Mouse (Mus musculus) liver, embryonic 12.5 days (tissue): ENCODE measurements around the gene Chst11. TPM values are rescaled to one million over a fixed set of nuclear protein-coding genes. Genes with fewer than 3 reads are reported as not detected.

Source experiments
- ATAC-seq: fragments of 200-750 bp; cut with Nextera tagmentation; 2 replicates; pipeline ENCODE4 v1.8.0; 2017; ENCODE audit warnings: moderate number of reproducible peaks, mild to moderate bottlenecking, moderate library complexity
- H3K27ac ChIP-seq: fragments of 300-500 bp; sonication (generic); 2 replicates; pipeline ENCODE4 v1.5.1; 2016; ENCODE audit warnings: mild to moderate bottlenecking
- H3K27me3 ChIP-seq: fragments of 300-500 bp; sonication (generic); replicated peaks from 2 replicates; pipeline ENCODE4 v1.6.1; 2016; ENCODE audit warnings: mild to moderate bottlenecking, moderate library complexity
- H3K36me3 ChIP-seq: fragments of 300-500 bp; sonication (generic); 2 replicates; pipeline ENCODE4 v1.6.1; 2016; ENCODE audit warnings: mild to moderate bottlenecking, moderate library complexity
- H3K4me1 ChIP-seq: fragments of 300-500 bp; sonication (generic); 2 replicates; pipeline ENCODE4 v1.6.1; 2016
- H3K4me2 ChIP-seq: fragments of 300-500 bp; sonication (generic); 2 replicates; pipeline ENCODE4 v1.6.1; 2016; ENCODE audit warnings: mild to moderate bottlenecking, moderate library complexity
- H3K4me3 ChIP-seq: fragments of 300-500 bp; sonication (generic); 2 replicates; pipeline ENCODE4 v1.5.1; 2016; ENCODE audit warnings: mild to moderate bottlenecking, moderate library complexity
- H3K9ac ChIP-seq: fragments of 300-500 bp; sonication (generic); 2 replicates; pipeline ENCODE4 v1.6.1; 2016; ENCODE audit warnings: mild to moderate bottlenecking, moderate library complexity
- H3K9me3 ChIP-seq: fragments of 300-500 bp; sonication (generic); replicated peaks from 2 replicates; pipeline ENCODE4 v1.6.1; 2016; ENCODE audit warnings: mild to moderate bottlenecking, moderate library complexity
- WGBS: fragments of 180-500 bp; shearing (Covaris S2); methylation state at CpG from one replicate; pipeline ENCODE4 v1.1.7; 2016; ENCODE audit not compliant: insufficient replicate concordance; 5-methylcytosine and 5-hydroxymethylcytosine counted together
- polyA plus RNA-seq: library from polyadenylated mRNA; unstranded; fragments of >200 nt; fragmentation: Nextera tagmentation; extraction: Ambion mirVana; gene quantifications from 2 replicates; pipeline ENCODE4 v1.2.1, GENCODE M21; 2016

Gene Chst11
- polyA plus RNA-seq, 1 experiment from 2014 or later: 1.9 TPM

- Histone ChIP-seq H3K4me3 (no peak overlapping the region), H3K9ac (no peak overlapping the region), H3K9me3 (no peaks in the 10 kb centered on the region), H3K4me2 (no peak overlapping the region), H3K27ac (no peak overlapping the region), H3K4me1 (peaks cover 54% of the 10 kb centered on the region), H3K36me3 (peaks cover 21% of the 10 kb centered on the region), H3K27me3 (no peaks in the 10 kb centered on the region)
- no peak for ATAC-seq
- 79% methylated on average over 5 of the region's 5 CpGs for WGBS
Observed at GRCm38 (mm10) chr10:83064796-83065195, 79.5 kb downstream of the Chst11 start.

GRCm38 (mm10) chr10:83066159-83066558, 80.9 kb downstream of the Chst11 start:
- H3K36me3 ChIP-seq: peaks cover 17% of the 10 kb centered on the region
- 70% methylated on average over 6 of the region's 6 CpGs for WGBS
- no peak overlapping the region for H3K4me3 ChIP-seq
- H3K4me2 ChIP-seq: no peak overlapping the region
- peaks cover 45% of the 10 kb centered on the region for H3K4me1 ChIP-seq
- H3K27me3 ChIP-seq: no peaks in the 10 kb centered on the region
- no peak for ATAC-seq
- H3K27ac ChIP-seq: no peak overlapping the region
- H3K9me3 ChIP-seq: no peaks in the 10 kb centered on the region
- H3K9ac ChIP-seq: no peak overlapping the region

GRCm38 (mm10) chr10:83067305-83067704, 82.0 kb downstream of the Chst11 start:
- H3K9ac ChIP-seq: no peak overlapping the region
- peaks cover 6% of the 10 kb centered on the region; the same call in 1 of the 2 replicates for H3K36me3 ChIP-seq
- no peaks in the 10 kb centered on the region for H3K9me3 ChIP-seq
- WGBS: 48% methylated on average over 4 of the region's 4 CpGs
- no peaks in the 10 kb centered on the region for H3K27me3 ChIP-seq
- ATAC-seq: no peak
- no peak overlapping the region for H3K4me3 ChIP-seq
- no peak overlapping the region for H3K27ac ChIP-seq
- no peak overlapping the region for H3K4me2 ChIP-seq
- peaks cover 52% of the 10 kb centered on the region for H3K4me1 ChIP-seq

GRCm38 (mm10) chr10:83068466-83068865, 83.2 kb downstream of the Chst11 start:
- Histone ChIP-seq H3K4me3 (no peak overlapping the region), H3K36me3 (peaks cover 7% of the 10 kb centered on the region; the same call in 1 of the 2 replicates), H3K27ac (no peak overlapping the region), H3K9me3 (no peaks in the 10 kb centered on the region), H3K4me2 (no peak overlapping the region), H3K27me3 (no peaks in the 10 kb centered on the region), H3K4me1 (peaks cover 64% of the 10 kb centered on the region), H3K9ac (no peak overlapping the region)
- 84% methylated on average over 8 of the region's 8 CpGs for WGBS
- no peak for ATAC-seq

- no peak overlapping the region for H3K4me3 ChIP-seq
- no peaks in the 10 kb centered on the region for H3K27me3 ChIP-seq
- H3K36me3 ChIP-seq: peaks cover 4% of the 10 kb centered on the region; the same call in 1 of the 2 replicates
- no peak overlapping the region for H3K27ac ChIP-seq
- WGBS: 63% methylated on average over 5 of the region's 5 CpGs
- H3K9me3 ChIP-seq: no peaks in the 10 kb centered on the region
- no peak overlapping the region for H3K9ac ChIP-seq
- peaks cover 69% of the 10 kb centered on the region for H3K4me1 ChIP-seq
- ATAC-seq: no peak
- no peak overlapping the region for H3K4me2 ChIP-seq
Observed at GRCm38 (mm10) chr10:83069791-83070190, 84.5 kb downstream of the Chst11 start.

GRCm38 (mm10) chr10:83071785-83072580, 86.7 kb downstream of the Chst11 start:
- peaks cover 4% of the 10 kb centered on the region; the same call in 1 of the 2 replicates for H3K36me3 ChIP-seq
- peak overlapping the region; percentile 41; the same call in 1 of the 2 replicates for H3K27ac ChIP-seq
- peaks cover 56% of the 10 kb centered on the region for H3K4me1 ChIP-seq
- WGBS: 63% methylated on average over 19 of the region's 19 CpGs
- H3K4me2 ChIP-seq: no peak overlapping the region
- H3K9ac ChIP-seq: no peak overlapping the region
- no peaks in the 10 kb centered on the region for H3K27me3 ChIP-seq
- H3K4me3 ChIP-seq: no peak overlapping the region
- H3K9me3 ChIP-seq: no peaks in the 10 kb centered on the region
- ATAC-seq: peak; percentile 22; the same call in 1 of the 2 replicates

GRCm38 (mm10) chr10:83073119-83073518, 87.8 kb downstream of the Chst11 start:
- H3K27ac ChIP-seq: peak overlapping the region; percentile 42; the same call in 1 of the 2 replicates
- peaks cover 56% of the 10 kb centered on the region for H3K4me1 ChIP-seq
- no peak overlapping the region for H3K9ac ChIP-seq
- WGBS: 53% methylated on average over 7 of the region's 7 CpGs
- no peaks in the 10 kb centered on the region for H3K9me3 ChIP-seq
- no peaks in the 10 kb centered on the region for H3K27me3 ChIP-seq
- H3K4me2 ChIP-seq: no peak overlapping the region
- H3K4me3 ChIP-seq: no peak overlapping the region
- ATAC-seq: peak; percentile 75
- H3K36me3 ChIP-seq: peaks cover 4% of the 10 kb centered on the region; the same call in 1 of the 2 replicates

GRCm38 (mm10) chr10:83076816-83077215, 91.5 kb downstream of the Chst11 start:
- Histone ChIP-seq H3K4me1 (peaks cover 66% of the 10 kb centered on the region), H3K4me3 (no peak overlapping the region), H3K9ac (no peak overlapping the region), H3K27me3 (no peaks in the 10 kb centered on the region), H3K36me3 (peaks cover 4% of the 10 kb centered on the region; the same call in 1 of the 2 replicates), H3K9me3 (no peaks in the 10 kb centered on the region), H3K27ac (no peak overlapping the region), H3K4me2 (no peak overlapping the region)
- no peak for ATAC-seq
- WGBS: 84% methylated on average over 7 of the region's 7 CpGs

GRCm38 (mm10) chr10:83078723-83079122, 93.4 kb downstream of the Chst11 start:
- Histone ChIP-seq H3K4me3 (no peak overlapping the region), H3K4me2 (no peak overlapping the region)

GRCm38 (mm10) chr10:83079755-83080154, 94.5 kb downstream of the Chst11 start:
- no peaks in the 10 kb centered on the region for H3K27me3 ChIP-seq
- peaks cover 72% of the 10 kb centered on the region for H3K4me1 ChIP-seq
- H3K27ac ChIP-seq: peak overlapping the region; percentile 75
- WGBS: 51% methylated on average over 13 of the region's 13 CpGs
- H3K36me3 ChIP-seq: no peaks in the 10 kb centered on the region
- no peaks in the 10 kb centered on the region for H3K9me3 ChIP-seq
- peak; percentile 3; the same call in 1 of the 2 replicates for ATAC-seq
- H3K9ac ChIP-seq: peak overlapping the region; percentile 35
- H3K4me2 ChIP-seq: peak overlapping the region; percentile 54
- H3K4me3 ChIP-seq: no peak overlapping the region

More at GRCm38 (mm10) chr10:83078723-83079122, 93.4 kb downstream of the Chst11 start:
- H3K36me3 ChIP-seq: no peaks in the 10 kb centered on the region
- peaks cover 66% of the 10 kb centered on the region for H3K4me1 ChIP-seq
- no peaks in the 10 kb centered on the region for H3K27me3 ChIP-seq
- H3K9ac ChIP-seq: no peak overlapping the region
- no peak for ATAC-seq
- no peak overlapping the region for H3K27ac ChIP-seq
- no peaks in the 10 kb centered on the region for H3K9me3 ChIP-seq
- WGBS: 59% methylated on average over 8 of the region's 8 CpGs

GRCm38 (mm10) chr10:83080275-83080741, 95.0 kb downstream of the Chst11 start:
- H3K27me3 ChIP-seq: no peaks in the 10 kb centered on the region
- 17% methylated on average over 12 of the region's 12 CpGs for WGBS
- peak; percentile 89 for ATAC-seq
- peak overlapping the region; percentile 35; the same call in 1 of the 2 replicates for H3K9ac ChIP-seq
- peak overlapping the region; percentile 54 for H3K4me2 ChIP-seq
- no peaks in the 10 kb centered on the region for H3K36me3 ChIP-seq
- H3K4me3 ChIP-seq: no peak overlapping the region
- H3K9me3 ChIP-seq: no peaks in the 10 kb centered on the region
- peak overlapping the region; percentile 75 for H3K27ac ChIP-seq
- peaks cover 77% of the 10 kb centered on the region for H3K4me1 ChIP-seq

GRCm38 (mm10) chr10:83080930-83081329, 95.6 kb downstream of the Chst11 start:
- no peak for ATAC-seq
- WGBS: 77% methylated on average over 10 of the region's 10 CpGs
- Histone ChIP-seq H3K27me3 (no peaks in the 10 kb centered on the region), H3K4me1 (peaks cover 79% of the 10 kb centered on the region), H3K4me3 (no peak overlapping the region), H3K36me3 (no peaks in the 10 kb centered on the region), H3K4me2 (no peak overlapping the region; the same call in 1 of the 2 replicates), H3K9ac (no peak overlapping the region), H3K27ac (peak overlapping the region; percentile 75; the same call in 1 of the 2 replicates), H3K9me3 (no peaks in the 10 kb centered on the region)
